35 mouse cellular contexts compared by ENCODE assay signal in genomic region chr14:46412497-46413000, GRCm38 (mm10). TPM values are rescaled to one million over a fixed set of nuclear protein-coding genes. Genes with fewer than 3 reads are reported as not detected.
"Had no signal": no experiment of that assay in that cellular context is flagged by ENCODE, and none has a peak within 500 bp of the region (broad histone marks: within the 10 kb centered on the region; RNA-seq: fewer than 3 reads in every experiment).

No protein-coding gene starts in this region.

- ATAC-seq: inflammation-experienced regulatory T-cells, adult 6 months; intestine, postnatal 0 days had no signal

- H3K9me3 ChIP-seq: heart, embryonic 13.5 days; heart, embryonic 15.5 days; hindbrain, embryonic 13.5 days; hindbrain, embryonic 15.5 days; limb, embryonic 10.5 days; limb, embryonic 12.5 days; liver, embryonic 13.5 days had no signal

- H3K4me2 ChIP-seq: heart, embryonic 11.5 days; heart, embryonic 13.5 days; heart, embryonic 15.5 days; hindbrain, embryonic 13.5 days; hindbrain, embryonic 15.5 days; limb, embryonic 12.5 days; liver, embryonic 11.5 days; liver, embryonic 13.5 days had no signal

- H3K4me1 ChIP-seq: heart, embryonic 13.5 days; heart, embryonic 15.5 days; hindbrain, embryonic 13.5 days; hindbrain, embryonic 15.5 days had no signal

- H3K4me3 ChIP-seq: heart, adult 2 months; heart, embryonic 13.5 days; heart, embryonic 15.5 days; hindbrain, embryonic 13.5 days; hindbrain, embryonic 15.5 days; layer of hippocampus, adult 2 months; left cerebral cortex, adult 2 months; limb, embryonic 10.5 days; limb, embryonic 12.5 days; liver, embryonic 13.5 days had no signal

- H3K36me3 ChIP-seq: heart, embryonic 13.5 days; heart, embryonic 15.5 days; hindbrain, embryonic 13.5 days; hindbrain, embryonic 15.5 days; limb, embryonic 10.5 days; limb, embryonic 12.5 days; liver, embryonic 13.5 days had no signal

- H3K27ac ChIP-seq: heart, adult 2 months; heart, embryonic 13.5 days; heart, embryonic 15.5 days; hindbrain, embryonic 13.5 days; hindbrain, embryonic 15.5 days; layer of hippocampus, adult 2 months; left cerebral cortex, adult 2 months; limb, embryonic 10.5 days; limb, embryonic 12.5 days; liver, embryonic 13.5 days had no signal

- DNase-seq: gastrocnemius, postnatal 14 days; gastrocnemius, postnatal 36 days; heart, adult 2 months; heart, postnatal 14 days; heart, postnatal 36 days; kidney, adult 18-20 months; kidney, adult 8-10 months; kidney, postnatal 10 days; kidney, postnatal 25 days; kidney, postnatal 4 days; liver; liver, embryonic 13.5 days had no signal

- H3K27me3 ChIP-seq: heart, embryonic 13.5 days; heart, embryonic 15.5 days; hindbrain, embryonic 13.5 days; hindbrain, embryonic 15.5 days; limb, embryonic 12.5 days; liver, embryonic 13.5 days had no signal

- H3K9ac ChIP-seq: heart, embryonic 13.5 days; heart, embryonic 15.5 days; hindbrain, embryonic 13.5 days; hindbrain, embryonic 15.5 days; limb, embryonic 12.5 days; liver, embryonic 13.5 days had no signal

RNA-seq across cellular contexts. Expression of gene Bmp4, which starts 22.1 kb away (rescaled TPM):
- polyA plus RNA-seq: inflammation-experienced regulatory T-cells, adult 6 months had no signal

RNA-seq across cellular contexts. Expression of gene Gm15217, which starts 33.3 kb away (rescaled TPM):
- total RNA-seq: gastrocnemius, adult 18-20 months; gastrocnemius, adult 8-10 months; gastrocnemius, postnatal 14 days; gastrocnemius, postnatal 36 days; heart, adult 2 months; heart, postnatal 14 days; heart, postnatal 36 days; hematopoietic stem cell, adult 5-6 weeks; layer of hippocampus, adult 2 months; layer of hippocampus, postnatal 10 days; layer of hippocampus, postnatal 25 days; left cerebral cortex, adult 2 months; left cerebral cortex, postnatal 14 days; left cerebral cortex, postnatal 36 days had no signal
- polyA plus RNA-seq: heart, adult 2 months; heart, embryonic 11.5 days; heart, embryonic 13.5 days; heart, embryonic 15.5 days; heart, postnatal 0 days; hindbrain, embryonic 11.5 days; hindbrain, embryonic 13.5 days; hindbrain, embryonic 15.5 days; inflammation-experienced regulatory T-cells, adult 6 months; intestine, postnatal 0 days; kidney, embryonic 14.5 days; limb, embryonic 12.5 days; limb, embryonic 14.5 days; liver, embryonic 11.5 days; liver, embryonic 13.5 days had no signal
